Mouse (Mus musculus) heart, adult 10 weeks (tissue): ENCODE measurements around the gene Inha. TPM values are rescaled to one million over a fixed set of nuclear protein-coding genes. Genes with fewer than 3 reads are reported as not detected.

Experiments
- polyA plus RNA-seq: library from polyadenylated mRNA; stranded (reverse); fragments of 350-450 nt; fragmentation: Illumina TruSeq; extraction: RNeasy Lipid Tissue Mini Kit (QIAGEN cat#74804); gene quantifications from one replicate; pipeline ENCODE4 v1.2.3, GENCODE M21; 2014; ENCODE audit warnings: low read depth, low replicate concordance

Gene Inha
- 6.3 TPM for polyA plus RNA-seq

GRCm38 (mm10) chr1:75507006-75507405 is at the start of gene Inha:
Inha (plus strand) TSS chr1:75507077.

GRCm38 (mm10) chr1:75478916-75479634 is 27.8 kb upstream of the Inha start, which contains the start of the genes Chpf and Tmem198:
Chpf (minus strand) TSS chr1:75479307.
Tmem198 (plus strand) TSS chr1:75479532.

GRCm38 (mm10) chr1:75505956-75506831 is 683 bp upstream of the Inha start, which contains the start of gene Obsl1:
Obsl1 (minus strand) TSS chr1:75506452.

GRCm38 (mm10) chr1:75521321-75522031 is 14.6 kb downstream of the Inha start, which contains the start of gene Stk11ip:
Stk11ip (plus strand) TSS chr1:75521529.

GRCm38 (mm10) chr1:75545965-75546956 is 39.4 kb downstream of the Inha start, which contains the start of gene Slc4a3:
Slc4a3 (plus strand) TSS chr1:75546266.

Other genes starting within 250 kb of the Inha start
- 1.8 TPM for gene Ptprn, start 242.6 kb upstream of the Inha start, polyA plus RNA-seq
- gene Resp18, start 228.7 kb upstream of the Inha start, polyA plus RNA-seq: not detected
- gene Dnpep, start 189.1 kb upstream of the Inha start, polyA plus RNA-seq: 85.9 TPM
- 1,259 TPM for gene Des, start 146.7 kb upstream of the Inha start, polyA plus RNA-seq
- 125 TPM for gene Speg, start 131.8 kb upstream of the Inha start, polyA plus RNA-seq
- 62.0 TPM for gene Gmppa, start 71.1 kb upstream of the Inha start, polyA plus RNA-seq
- gene Asic4, start 56.6 kb upstream of the Inha start, polyA plus RNA-seq: not detected
- 18.1 TPM for gene Chpf, start 27.8 kb upstream of the Inha start, polyA plus RNA-seq
- gene Tmem198, start 27.5 kb upstream of the Inha start, polyA plus RNA-seq: 0.55 TPM
- gene Obsl1, start 625 bp upstream of the Inha start, polyA plus RNA-seq: 92.8 TPM
- gene Stk11ip, start 14.5 kb downstream of the Inha start, polyA plus RNA-seq: 9.2 TPM
- 234 TPM for gene Slc4a3, start 39.2 kb downstream of the Inha start, polyA plus RNA-seq